ENCODE assay signal across 10 mouse cellular contexts in genomic region chr5:81364198-81364643, GRCm38 (mm10).
A peak's percentile ranks its signal among the peaks of the same experiment; 100 is the strongest.
DNase-seq lines count a peak whose midpoint lies in the region; ATAC-seq lines count a peak whose summit lies in the region.
"Had no signal": no experiment of that assay in that cellular context is flagged by ENCODE, and none has a peak within 500 bp of the region (broad histone marks: within the 10 kb centered on the region; RNA-seq: fewer than 3 reads in every experiment).

No protein-coding gene starts in this region.

- WGBS in hindbrain, embryonic 11.5 days = 76% methylated on average over 8 of the region's 8 CpGs
- 72% methylated on average over 8 of the region's 8 CpGs for WGBS in hindbrain, embryonic 16.5 days
- 92% methylated on average over 8 of the region's 8 CpGs for WGBS in embryonic facial prominence, embryonic 10.5 days

- no peak overlapping the region for H3K4me2 ChIP-seq in hindbrain, embryonic 11.5 days (replicated peaks; ENCODE audit: low read depth, low read length)
- H3K4me2 ChIP-seq in hindbrain, embryonic 16.5 days (ENCODE audit: low read length) = no peak overlapping the region

- H3K4me1 ChIP-seq in hindbrain, embryonic 11.5 days (replicated peaks; ENCODE audit: control insufficient read depth, insufficient read depth, low read length) = no peaks in the 10 kb centered on the region
- no peaks in the 10 kb centered on the region; the same call in 1 of the 2 replicates for H3K4me1 ChIP-seq in hindbrain, embryonic 16.5 days (ENCODE audit: control insufficient read depth, insufficient read depth, low read depth, low read length)
- H3K4me1 ChIP-seq in embryonic facial prominence, embryonic 10.5 days = 0 out of 2 replicates have a peak, but pooled peaks cover 4% of the 10 kb centered on the region

- no peaks in the 10 kb centered on the region for H3K9me3 ChIP-seq in hindbrain, embryonic 11.5 days (ENCODE audit: control insufficient read depth, low read length)
- no peaks in the 10 kb centered on the region for H3K9me3 ChIP-seq in hindbrain, embryonic 16.5 days (ENCODE audit: control insufficient read depth, low read length)
- H3K9me3 ChIP-seq in embryonic facial prominence, embryonic 10.5 days = no peaks in the 10 kb centered on the region
- H3K9me3 ChIP-seq: forebrain, embryonic 10.5 days had no signal

- no peaks in the 10 kb centered on the region for H3K36me3 ChIP-seq in hindbrain, embryonic 11.5 days (ENCODE audit: control insufficient read depth, insufficient read depth, low read length)
- H3K36me3 ChIP-seq in hindbrain, embryonic 16.5 days (ENCODE audit: control insufficient read depth, insufficient read depth, low read length) = no peaks in the 10 kb centered on the region
- H3K36me3 ChIP-seq in embryonic facial prominence, embryonic 10.5 days (replicated peaks) = no peaks in the 10 kb centered on the region
- H3K36me3 ChIP-seq: forebrain, embryonic 10.5 days had no signal

- no peaks in the 10 kb centered on the region for H3K27me3 ChIP-seq in hindbrain, embryonic 11.5 days (ENCODE audit: control insufficient read depth, insufficient read depth, low read length)
- H3K27me3 ChIP-seq in hindbrain, embryonic 16.5 days (replicated peaks; ENCODE audit: control insufficient read depth, insufficient read depth, low read length) = no peaks in the 10 kb centered on the region
- no peaks in the 10 kb centered on the region for H3K27me3 ChIP-seq in embryonic facial prominence, embryonic 10.5 days (replicated peaks; ENCODE audit: low read depth, poor library complexity, severe bottlenecking)

- H3K9ac ChIP-seq in hindbrain, embryonic 11.5 days (ENCODE audit: low read depth, low read length) = no peak overlapping the region
- H3K9ac ChIP-seq in hindbrain, embryonic 16.5 days (ENCODE audit: low read depth, low read length) = no peak overlapping the region

- no peak for DNase-seq in hindbrain, embryonic 11.5 days (ENCODE audit: low spot score)
- peak; percentile 81 for DNase-seq in NIH3T3 (ENCODE audit: low read depth)
- DNase-seq in adrenal gland, postnatal 36 days = peak; percentile 16 to 26
- DNase-seq in lung, postnatal 14 days = peak; percentile 7
- DNase-seq in embryonic facial prominence, embryonic 10.5 days (ENCODE audit: low spot score) = no peak
- DNase-seq in cerebellum, postnatal 36 days = no peak
- DNase-seq: cerebellum, adult 9-11 months; gastrocnemius, postnatal 14 days had no signal

- H3K27ac ChIP-seq in hindbrain, embryonic 11.5 days (ENCODE audit: low read depth, low read length) = no peak overlapping the region
- H3K27ac ChIP-seq in hindbrain, embryonic 16.5 days (ENCODE audit: low read depth, low read length) = no peak overlapping the region
- no peak overlapping the region for H3K27ac ChIP-seq in embryonic facial prominence, embryonic 10.5 days (replicated peaks)
- H3K27ac ChIP-seq: forebrain, embryonic 10.5 days had no signal

- peak; percentile 38; the same call in 1 of the 2 replicates for ATAC-seq in hindbrain, embryonic 11.5 days (ENCODE audit: low FRiP score)
- ATAC-seq in hindbrain, embryonic 16.5 days = no peak

- H3K4me3 ChIP-seq in hindbrain, embryonic 11.5 days (ENCODE audit: low read depth, low read length) = no peak overlapping the region
- no peak overlapping the region for H3K4me3 ChIP-seq in hindbrain, embryonic 16.5 days (ENCODE audit: low read length)
- H3K4me3 ChIP-seq in embryonic facial prominence, embryonic 10.5 days = no peak overlapping the region
- H3K4me3 ChIP-seq: forebrain, embryonic 10.5 days had no signal

Comparison
In these comparisons a context has a peak if more than half of its experiments do, and no peak if none do; other contexts are left out.
1. DNase-seq: peak in NIH3T3 (single experiment), adrenal gland, postnatal 36 days (2 of 2) and lung, postnatal 14 days (single experiment); none in hindbrain, embryonic 11.5 days (single experiment), embryonic facial prominence, embryonic 10.5 days (single experiment) and cerebellum, postnatal 36 days (0 of 2).